Mouse (Mus musculus) embryo, embryonic 10.5 days (tissue): Measurements from ENCODE around the gene Arfrp1.

Experiments
- DNase-seq: peaks from one replicate; pipeline ENCODE4 v3.0.0-alpha.2; 2015; ENCODE audit warnings: low spot score

The Arfrp1 gene

GRCm38 (mm10) chr2:181377230-181377629 lies 12.0 kb upstream of the Arfrp1 start:
- DNase-seq = no peak

DNA sequence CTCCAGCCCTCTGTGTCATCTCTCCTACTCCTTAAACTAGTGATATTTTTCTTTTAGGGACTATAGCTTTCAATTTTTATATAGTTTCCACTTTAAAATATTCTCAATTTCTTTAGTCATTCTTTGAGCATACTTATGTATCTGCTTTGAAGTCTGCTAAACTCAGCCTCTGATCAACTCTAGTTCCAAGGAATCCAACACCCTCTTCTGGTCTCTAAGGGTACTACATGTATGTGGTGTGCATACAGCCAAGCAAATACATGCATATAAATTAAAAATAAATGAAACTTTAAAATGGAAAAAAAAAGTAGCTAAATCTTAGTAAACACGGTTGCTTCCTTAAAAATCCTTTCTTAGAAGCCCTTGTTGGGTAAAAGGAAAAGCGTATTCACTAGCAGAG lies 10.6 kb upstream of the Arfrp1 start:
- peak; percentile 62 for DNase-seq

- DNase-seq = no peak
Observed at GRCm38 (mm10) chr2:181370001-181370400, 4.8 kb upstream of the Arfrp1 start.

DNA sequence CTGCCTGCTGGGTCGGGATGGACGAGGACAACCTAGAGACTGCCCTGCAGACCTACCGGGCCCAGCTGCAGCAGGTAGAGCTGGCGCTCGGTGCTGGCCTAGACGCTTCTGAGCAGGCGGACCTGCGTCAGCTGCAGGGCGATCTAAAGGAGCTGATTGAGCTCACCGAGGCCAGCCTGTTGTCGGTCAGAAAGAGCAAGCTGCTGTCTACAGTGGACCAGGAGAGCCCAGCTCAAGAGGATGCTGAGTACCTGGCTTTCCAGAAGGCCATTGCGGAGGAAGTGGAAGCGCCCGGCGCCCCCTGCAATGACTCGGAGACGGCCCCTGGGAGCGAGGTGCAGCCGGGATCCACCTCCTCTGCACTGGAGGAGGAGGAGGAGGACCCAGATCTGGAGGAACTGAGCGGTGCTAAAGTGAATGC lies 461 bp upstream of the Arfrp1 start:
- DNase-seq = peak; percentile 35

- no peak for DNase-seq
Observed at GRCm38 (mm10) chr2:181364487-181364859, 731 bp downstream of the Arfrp1 start.

DNA sequence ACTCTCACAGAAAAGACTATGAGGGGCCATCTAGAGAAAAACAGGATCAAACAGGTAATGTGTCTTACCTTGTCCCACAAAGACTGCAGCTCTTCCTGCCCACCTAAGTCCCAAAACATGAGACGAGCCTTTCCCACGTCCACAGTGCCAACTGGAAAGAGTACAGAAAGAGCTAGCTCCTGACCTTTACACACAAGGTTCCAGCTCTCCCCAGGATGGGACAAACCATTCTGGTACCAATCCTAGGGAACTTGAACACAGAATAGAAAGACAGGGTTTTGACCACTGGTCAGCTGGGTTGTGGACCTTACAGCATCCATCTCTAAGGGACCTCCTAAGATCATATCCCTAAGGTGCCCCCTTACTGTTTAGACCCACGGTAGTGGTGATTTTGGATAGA lies 1.3 kb downstream of the Arfrp1 start:
- DNase-seq = no peak

GRCm38 (mm10) chr2:181356780-181357179 lies 8.4 kb downstream of the Arfrp1 start:
- no peak for DNase-seq

DNA sequence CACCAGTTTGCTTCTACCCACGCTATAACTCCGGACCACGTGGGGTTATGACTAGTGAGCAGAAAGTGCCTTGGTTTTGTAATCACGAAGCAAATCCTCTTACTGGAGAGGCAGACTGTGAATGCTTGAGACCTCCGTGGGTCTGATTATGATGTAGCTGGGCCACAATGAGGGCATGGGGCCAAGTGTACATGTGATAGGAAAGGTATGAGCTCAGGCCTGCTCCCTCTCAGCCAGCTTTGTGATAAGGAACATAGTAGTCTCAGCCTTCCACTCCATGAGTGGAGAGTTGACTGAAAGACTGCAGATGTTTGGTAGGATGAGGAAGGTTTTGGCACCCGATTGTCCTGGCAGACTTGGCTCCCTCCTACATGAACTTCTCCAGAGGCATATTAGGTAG lies 22.4 kb downstream of the Arfrp1 start:
- DNase-seq = no peak

DNA sequence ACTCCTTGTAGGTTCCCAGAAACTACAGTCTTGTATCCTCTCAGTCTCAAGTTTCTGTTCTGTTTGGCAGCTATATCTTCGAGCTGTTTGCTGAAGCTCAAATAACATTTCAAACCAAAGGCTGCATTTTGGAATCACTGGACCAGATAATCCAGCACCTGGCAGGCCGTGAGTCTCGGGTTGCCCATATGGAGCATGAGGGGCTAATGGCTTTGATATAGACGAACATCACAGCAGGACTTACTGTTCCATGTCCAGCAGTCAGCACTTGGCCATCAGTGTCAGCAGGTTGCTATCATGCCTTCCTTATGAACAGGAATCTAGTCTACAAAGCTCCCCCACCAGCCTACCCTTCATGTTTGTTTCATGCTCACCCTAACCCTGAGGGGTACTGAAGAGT lies 24.8 kb downstream of the Arfrp1 start:
- no peak for DNase-seq

- peak; percentile 83 for DNase-seq
Observed at GRCm38 (mm10) chr2:181334023-181334422, 31.2 kb downstream of the Arfrp1 start.

GRCm38 (mm10) chr2:181332542-181332941 lies 32.7 kb downstream of the Arfrp1 start:
- DNase-seq = no peak

DNA sequence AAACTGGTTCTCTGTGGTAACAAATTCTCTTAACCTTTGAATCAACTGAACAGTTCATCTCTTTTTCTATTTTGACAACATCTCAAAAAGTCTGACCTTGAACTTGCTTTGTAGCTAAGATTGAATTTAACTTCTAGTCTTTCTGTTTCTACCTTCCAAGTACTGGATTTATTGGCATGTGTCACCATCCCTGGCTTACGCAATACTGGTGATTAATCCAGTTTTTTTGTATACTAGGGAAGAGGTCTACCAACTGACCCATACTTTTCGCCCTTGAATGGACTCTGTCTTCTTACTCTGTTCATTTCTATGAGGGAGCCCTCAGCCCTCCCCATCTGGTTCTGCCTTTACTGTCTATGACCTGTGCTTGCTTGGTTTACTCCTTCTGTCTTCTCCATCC lies 39.1 kb downstream of the Arfrp1 start:
- no peak for DNase-seq

- no peak for DNase-seq
Observed at GRCm38 (mm10) chr2:181322136-181322535, 43.1 kb downstream of the Arfrp1 start.

GRCm38 (mm10) chr2:181320103-181320499 lies 45.1 kb downstream of the Arfrp1 start:
- no peak for DNase-seq

GRCm38 (mm10) chr2:181319248-181320102 lies 45.7 kb downstream of the Arfrp1 start, which contains the start of gene Rtel1:
Gene Rtel1 (plus strand): TSS chr2:181319739.
- peak; percentile 95 for DNase-seq

GRCm38 (mm10) chr2:181314080-181314810 lies 51.0 kb downstream of the Arfrp1 start, which contains the start of gene Stmn3:
Gene Stmn3 (minus strand): TSS chr2:181314500.
- DNase-seq = peak; percentile 85

- peak; percentile 19 for DNase-seq
Observed at GRCm38 (mm10) chr2:181313344-181314079, 51.7 kb downstream of the Arfrp1 start.

GRCm38 (mm10) chr2:181313006-181313343 lies 52.2 kb downstream of the Arfrp1 start:
- no peak for DNase-seq

GRCm38 (mm10) chr2:181312435-181312834 lies 52.8 kb downstream of the Arfrp1 start:
- DNase-seq = no peak
